Mouse (Mus musculus): Measurements from ENCODE around the gene Copb1.

- TF ChIP-seq CTCF (IDR thresholded peaks at IDR 0.05; ENCODE audit: control insufficient read depth, insufficient read depth, insufficient replicate concordance, low read depth, low read length) (no peak), POLR2A (IDR thresholded peaks at IDR 0.05; ENCODE audit: control insufficient read depth, low read depth, low read length) (no peak)
Measured at GRCm38 (mm10) chr7:114220433-114220832, 34.1 kb downstream of the Copb1 start.

All from testis, adult 2 months (tissue).